Mouse (Mus musculus) MEL-GATA-1-ER (cell line): ENCODE measurements around the gene Cdc40.
"Not testable (repeated sequence)": the region's sequence is repeated elsewhere in the genome, so short reads cannot be mapped to it uniquely, and the experiment has no call there.

Experiments used
- DNase-seq: peaks from one replicate; pipeline ENCODE4 v3.0.0-alpha.2; 2012; ENCODE audit warnings: low read depth; ENCODE audit errors: extremely low read depth

The Cdc40 gene

DNA sequence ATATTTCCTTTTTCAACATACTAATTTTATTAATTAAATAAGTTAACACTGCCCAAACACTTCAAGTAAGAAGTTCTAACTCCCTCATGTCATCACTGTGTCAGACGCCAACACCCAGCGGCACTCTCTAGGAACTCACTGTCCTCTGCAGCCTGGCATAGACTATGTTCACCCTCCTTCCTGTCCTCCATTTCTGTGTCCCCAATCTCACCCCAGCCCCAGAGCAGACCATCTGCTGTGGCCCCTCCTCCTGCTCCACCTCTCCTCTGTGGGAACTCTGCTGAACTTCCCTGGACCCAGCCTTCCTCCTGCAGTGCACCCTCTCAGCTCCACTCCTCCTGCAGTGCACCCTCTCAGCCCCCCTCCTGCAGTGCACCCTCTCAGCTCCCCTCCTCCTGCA lies 15.0 kb downstream of the Cdc40 start:
- no peak for DNase-seq

DNA sequence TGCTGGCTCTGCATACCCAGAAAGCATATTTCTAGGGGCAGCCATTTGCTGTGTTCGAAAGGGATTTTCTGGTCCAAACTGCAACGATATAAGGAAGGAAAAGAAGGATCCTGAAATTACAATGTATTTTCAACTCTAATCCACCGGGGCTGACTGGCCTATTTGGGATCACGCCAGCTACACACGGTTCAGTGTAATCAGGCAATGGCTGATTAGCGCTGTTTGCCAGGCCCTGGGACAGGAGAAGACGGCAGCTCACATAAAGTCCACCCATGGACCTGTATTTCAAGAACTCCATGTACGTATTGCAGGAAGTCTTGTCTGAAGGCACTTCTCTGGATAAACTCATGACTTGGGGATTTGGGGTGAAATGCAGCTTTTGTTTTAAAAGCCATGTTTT lies 25.5 kb downstream of the Cdc40 start:
- DNase-seq = no peak

DNA sequence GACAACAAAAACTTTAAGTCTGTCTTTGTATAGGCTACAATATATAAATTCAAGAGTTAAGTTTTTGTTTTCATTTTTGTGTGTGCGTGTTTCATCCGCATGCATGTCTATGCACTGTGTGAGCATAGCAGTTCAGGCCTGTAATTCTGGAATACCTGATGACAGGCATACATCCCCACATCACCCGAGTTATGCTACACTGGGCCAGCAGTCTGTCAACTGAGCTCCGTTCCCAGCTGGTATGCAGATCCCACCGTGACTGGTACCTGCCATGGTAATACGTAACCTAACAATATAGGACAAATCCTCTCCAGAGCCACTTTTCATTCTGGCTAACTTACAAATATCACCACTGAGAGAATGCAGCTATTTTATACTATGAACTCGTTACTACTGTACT lies 26.4 kb downstream of the Cdc40 start:
- no peak for DNase-seq

GRCm38 (mm10) chr10:40855616-40856015 lies 27.5 kb downstream of the Cdc40 start:
- no peak for DNase-seq

- no peak for DNase-seq
Measured at GRCm38 (mm10) chr10:40851138-40851537, 32.0 kb downstream of the Cdc40 start.

GRCm38 (mm10) chr10:40850644-40851043 lies 32.5 kb downstream of the Cdc40 start:
- no peak for DNase-seq

GRCm38 (mm10) chr10:40847176-40847874 lies 35.8 kb downstream of the Cdc40 start:
- no peak for DNase-seq

GRCm38 (mm10) chr10:40845626-40846025 lies 37.5 kb downstream of the Cdc40 start:
- no peak for DNase-seq

- DNase-seq = no peak
Measured at GRCm38 (mm10) chr10:40844546-40844945, 38.6 kb downstream of the Cdc40 start.

DNA sequence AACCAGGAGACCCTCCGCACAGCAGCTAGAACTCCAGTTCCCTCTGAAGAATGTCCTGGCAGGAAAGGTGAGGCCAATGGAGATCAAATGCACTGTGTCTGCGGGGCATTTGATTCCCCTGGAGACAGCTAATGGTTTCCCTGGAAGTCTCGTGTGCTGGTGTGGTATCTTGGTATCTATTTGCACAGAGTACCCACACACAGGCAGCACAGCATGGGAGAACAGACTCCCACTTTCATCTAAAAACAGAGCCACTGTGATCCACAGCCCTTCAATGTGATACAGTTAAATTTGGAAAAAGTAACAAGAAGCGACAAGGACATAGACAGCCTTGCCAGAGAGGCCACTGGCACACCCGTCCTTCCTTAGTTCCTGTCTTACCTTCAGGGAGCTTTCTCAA lies 39.3 kb downstream of the Cdc40 start:
- no peak for DNase-seq

DNA sequence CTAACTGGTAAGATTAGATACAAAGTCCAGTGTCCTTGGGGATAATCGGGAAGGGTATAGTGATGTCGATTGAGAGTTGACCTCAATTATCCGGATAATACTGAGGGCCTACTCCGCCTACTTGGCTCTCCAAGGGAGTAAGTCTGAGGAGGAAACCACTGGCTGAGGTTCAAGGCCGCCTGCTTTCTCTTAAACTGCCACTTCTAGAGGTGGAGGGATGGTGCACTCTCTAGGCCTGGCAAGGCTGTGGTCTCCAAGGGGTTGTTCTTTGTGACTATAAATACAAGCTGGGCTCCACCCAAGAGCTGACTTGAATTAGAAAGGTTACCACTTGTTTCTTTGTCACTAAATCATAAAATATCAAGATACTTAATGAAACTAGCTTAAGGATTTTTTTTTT lies 43.0 kb downstream of the Cdc40 start:
- DNase-seq = no peak

GRCm38 (mm10) chr10:40831267-40831666 lies 51.8 kb downstream of the Cdc40 start:
- no peak for DNase-seq

- DNase-seq = no peak
Measured at GRCm38 (mm10) chr10:40830312-40830711, 52.8 kb downstream of the Cdc40 start.

- DNase-seq = no peak
Measured at GRCm38 (mm10) chr10:40827706-40828105, 55.4 kb downstream of the Cdc40 start.

- no peak for DNase-seq
Measured at GRCm38 (mm10) chr10:40825952-40826351, 57.2 kb downstream of the Cdc40 start.

DNA sequence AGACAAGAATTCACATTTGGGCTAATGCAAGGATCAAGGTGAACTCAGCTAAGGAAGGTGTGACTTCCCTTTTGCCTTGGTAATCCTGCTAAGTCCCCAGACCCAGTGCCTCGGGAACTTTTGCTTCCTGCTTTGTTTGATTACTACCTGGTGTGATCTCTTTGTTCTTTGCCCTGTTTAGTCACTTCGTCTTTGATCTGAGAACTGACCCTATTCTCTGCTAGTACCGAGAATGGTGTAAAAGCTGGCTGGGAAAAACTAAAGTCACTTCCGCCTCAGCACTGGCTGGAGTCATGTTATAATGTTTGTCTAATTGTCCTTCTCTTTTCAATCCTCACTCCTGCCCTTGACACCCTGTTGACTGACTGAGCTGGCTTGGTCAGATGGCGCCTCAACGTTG lies 66.6 kb downstream of the Cdc40 start:
- DNase-seq = no peak

- DNase-seq = peak; percentile 10
Measured at GRCm38 (mm10) chr10:40813627-40814026, 69.5 kb downstream of the Cdc40 start.

GRCm38 (mm10) chr10:40809411-40809910 lies 73.7 kb downstream of the Cdc40 start:
- DNase-seq = not testable (repeated sequence)

- no peak for DNase-seq
Measured at GRCm38 (mm10) chr10:40806221-40806620, 76.9 kb downstream of the Cdc40 start.

GRCm38 (mm10) chr10:40805221-40805620 lies 77.9 kb downstream of the Cdc40 start:
- no peak for DNase-seq

GRCm38 (mm10) chr10:40792115-40792514 lies 91.0 kb downstream of the Cdc40 start:
- no peak for DNase-seq

GRCm38 (mm10) chr10:40790406-40790805 lies 92.7 kb downstream of the Cdc40 start:
- no peak for DNase-seq
